Mouse (Mus musculus) testis, postnatal 10 days (tissue): Measurements from ENCODE around the gene Crls1.
A peak's percentile ranks its signal among the peaks of the same experiment; 100 is the strongest.

Source experiments
- DNase-seq: peaks from one replicate; pipeline ENCODE4 v3.0.0; 2021; ENCODE audit warnings: low spot score

Gene Crls1

DNA sequence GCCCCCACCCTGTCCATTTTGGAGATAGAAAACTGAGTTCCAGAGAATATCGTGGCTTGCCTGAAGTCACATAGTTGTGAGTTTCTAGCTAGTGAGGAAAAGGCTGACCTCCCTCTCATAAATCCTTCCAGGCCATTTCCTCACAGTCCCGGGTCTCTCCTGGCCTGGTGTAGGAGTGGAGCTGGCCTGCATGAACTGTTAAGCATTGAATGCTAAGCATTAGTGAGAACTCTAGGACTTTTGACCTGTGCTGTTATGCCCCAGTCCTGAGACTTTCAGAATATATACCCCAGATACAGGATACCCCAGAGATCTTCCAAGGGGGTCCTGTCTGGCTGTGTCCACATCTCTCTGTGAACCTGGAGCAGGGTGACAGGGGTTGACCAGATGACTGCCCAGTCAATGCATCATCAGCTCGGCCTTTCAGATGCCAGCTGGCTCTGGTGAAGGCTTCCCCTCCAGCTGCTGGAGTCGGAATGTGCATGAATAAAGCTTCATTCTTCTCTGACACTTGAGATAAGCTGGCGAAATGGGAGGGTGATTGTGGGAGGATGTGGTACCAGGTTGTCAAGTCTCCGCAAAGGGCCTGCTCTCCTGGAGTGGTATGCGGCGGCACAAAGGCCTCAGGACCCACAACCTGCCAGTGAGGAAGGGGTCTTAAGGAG lies 38.0 kb downstream of the Crls1 start:
- no peak for DNase-seq

DNA sequence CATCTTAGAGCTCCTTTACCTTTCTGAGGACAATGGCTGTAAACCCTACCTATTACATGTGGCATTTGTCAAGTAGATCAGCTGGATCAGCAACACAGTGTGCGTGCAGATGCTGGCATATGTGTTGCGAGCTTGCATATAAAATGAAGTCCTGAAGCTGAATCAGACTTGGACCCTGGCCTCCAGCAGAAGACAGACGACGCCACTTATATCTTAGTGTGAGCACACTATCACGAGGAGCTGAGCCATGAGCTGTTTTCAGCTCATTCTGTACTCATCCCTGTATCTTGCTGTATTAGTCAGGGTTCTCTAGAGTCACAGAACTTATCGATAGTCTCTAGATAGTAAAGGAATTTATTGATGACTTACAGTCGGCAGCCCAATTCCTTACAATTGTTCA lies 38.8 kb downstream of the Crls1 start:
- DNase-seq: no peak

- peak; percentile 27 for DNase-seq
Observed at GRCm38 (mm10) chr2:132893826-132894225, 47.4 kb downstream of the Crls1 start.

- no peak for DNase-seq
Observed at GRCm38 (mm10) chr2:132898211-132898610, 51.7 kb downstream of the Crls1 start.

- peak; percentile 29 for DNase-seq
Observed at GRCm38 (mm10) chr2:132900596-132900995, 54.1 kb downstream of the Crls1 start.

DNA sequence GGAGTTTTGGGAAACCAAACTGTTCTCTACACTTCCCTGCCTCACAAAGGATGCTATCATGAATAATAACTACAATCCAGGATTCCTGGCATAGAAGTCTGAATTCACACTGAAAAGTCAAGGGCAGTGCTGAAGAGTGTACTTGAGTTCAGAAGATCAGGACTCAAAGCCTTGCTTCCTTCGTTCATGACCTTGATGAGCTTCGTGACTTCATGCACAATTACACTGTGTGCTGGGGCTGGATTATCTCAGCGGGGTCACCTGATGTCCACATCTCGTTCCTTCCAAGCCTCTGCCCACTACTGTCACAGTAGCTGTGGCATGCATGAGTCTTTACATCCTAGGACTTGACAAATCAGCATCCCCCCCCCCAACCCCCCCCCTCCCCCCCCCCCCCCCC lies 55.2 kb downstream of the Crls1 start:
- DNase-seq: no peak

DNA sequence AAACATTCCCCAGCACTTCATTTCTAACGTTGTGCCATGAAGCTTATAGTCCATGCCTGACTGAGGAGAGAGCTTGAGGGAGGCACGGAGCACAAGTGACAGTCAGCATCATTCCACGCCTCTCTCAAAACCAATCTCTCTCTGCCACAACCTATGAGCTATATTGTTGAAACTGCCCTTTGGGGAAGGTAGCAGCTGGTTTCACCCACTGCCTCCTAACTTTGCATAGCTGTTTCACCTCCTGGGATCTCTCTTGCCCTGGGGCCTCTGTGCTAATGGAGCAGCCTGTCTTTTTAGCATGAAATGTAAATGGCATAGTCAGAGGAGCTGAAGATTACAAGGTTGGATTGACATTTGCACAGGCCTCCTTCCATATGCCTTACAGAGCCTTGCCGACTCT lies 55.6 kb downstream of the Crls1 start:
- no peak for DNase-seq

DNA sequence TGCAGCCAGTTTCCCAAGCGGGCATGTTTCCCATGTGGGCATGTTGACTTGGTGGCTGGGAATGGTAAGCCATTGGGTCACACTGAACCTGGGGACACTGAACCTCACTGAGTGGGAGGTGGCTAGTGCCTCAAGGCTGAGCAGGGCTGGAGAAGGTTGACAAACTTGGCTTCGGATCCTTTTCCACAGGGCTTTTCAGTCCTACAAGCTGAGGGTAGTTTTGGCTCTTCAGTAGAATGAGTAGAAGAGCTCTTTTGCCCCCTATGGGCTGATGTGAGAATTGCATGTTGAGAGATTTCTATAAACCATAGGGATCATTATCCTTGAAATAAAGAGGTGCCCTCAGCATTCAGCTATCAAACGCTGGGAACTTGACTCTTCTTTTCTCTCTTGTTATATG lies 57.0 kb downstream of the Crls1 start:
- DNase-seq: peak; percentile 57

DNA sequence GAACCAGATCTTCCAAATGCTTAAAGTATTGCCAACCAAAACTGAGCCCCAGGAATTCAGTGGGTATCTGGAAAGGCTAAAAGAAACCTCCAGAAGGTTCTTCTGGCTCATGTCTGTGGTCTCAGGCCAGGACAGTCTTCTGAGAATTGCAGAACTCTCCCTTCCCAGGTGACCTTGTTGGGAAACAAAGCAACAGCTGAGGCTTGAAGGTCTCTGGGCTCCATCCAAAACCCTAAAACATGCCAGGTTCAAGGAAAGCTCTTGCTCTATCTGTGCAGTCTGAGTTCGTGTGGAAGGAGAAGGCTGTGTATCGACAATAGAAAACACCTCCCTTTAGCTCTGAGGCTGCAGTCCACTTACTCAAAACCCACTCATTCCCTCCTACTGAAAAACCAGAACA lies 58.5 kb downstream of the Crls1 start:
- DNase-seq: no peak

DNA sequence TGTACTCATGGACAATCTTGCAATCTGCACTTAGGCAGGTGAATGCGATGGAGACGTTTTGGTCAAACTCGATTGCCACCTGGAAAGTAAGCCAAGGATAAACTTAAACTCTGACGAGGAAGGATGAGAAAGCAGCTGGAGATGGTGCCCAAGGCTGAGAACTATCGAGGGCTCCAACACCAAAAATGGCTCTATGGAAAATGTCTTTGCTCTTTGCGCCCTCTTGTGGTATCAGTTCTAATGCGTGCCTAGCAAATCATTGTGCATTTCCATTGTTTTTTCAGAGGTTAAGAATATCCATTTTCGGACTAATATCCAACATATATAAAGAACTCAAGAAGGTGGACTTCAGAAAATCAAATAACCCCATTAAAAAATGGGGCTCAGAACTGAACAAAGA lies 60.3 kb downstream of the Crls1 start:
- no peak for DNase-seq

DNA sequence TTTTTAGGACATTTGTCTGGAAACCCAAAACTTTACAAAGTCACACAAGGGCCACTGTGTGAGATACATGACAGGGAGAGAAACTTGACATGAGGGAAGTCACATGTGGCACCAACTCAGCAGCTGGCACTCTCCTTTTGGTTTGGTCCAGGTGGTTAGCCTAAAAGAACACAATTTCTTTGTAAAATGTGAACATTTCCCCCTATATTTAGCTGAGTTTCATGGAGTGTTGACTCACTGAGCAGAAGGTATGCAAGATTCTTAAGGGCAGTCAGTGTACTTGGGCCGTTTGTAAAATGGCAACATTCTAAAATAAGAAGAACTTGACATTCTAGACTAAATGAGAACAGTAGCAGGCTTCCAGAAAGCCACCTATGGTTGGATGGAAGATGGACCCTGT lies 68.3 kb downstream of the Crls1 start:
- no peak for DNase-seq
